Comparison of ENCODE assay signal across 7 mouse cellular contexts in genomic region chr15:8108360-8108965, GRCm38 (mm10). TPM values are rescaled to one million over a fixed set of nuclear protein-coding genes. Genes with fewer than 3 reads are reported as not detected.
DNase-seq lines count a peak whose midpoint lies in the region; ATAC-seq and TF ChIP-seq lines count a peak whose summit lies in the region.

No protein-coding gene starts in this region.

- no peak for TF ChIP-seq POLR2A in olfactory bulb, adult 2 months (IDR thresholded peaks at IDR 0.05; ENCODE audit: insufficient read depth, low read depth, low read length)

- H3K4me2 ChIP-seq in lung, embryonic 15.5 days: peak overlapping the region; percentile 75

- no peak for ATAC-seq in lung, embryonic 15.5 days (ENCODE audit: borderline replicate concordance, extremely low read depth, low FRiP score, low TSS enrichment)

- peaks cover 14% of the 10 kb centered on the region for H3K4me1 ChIP-seq in lung, embryonic 15.5 days
- H3K4me1 ChIP-seq in forebrain, embryonic 10.5 days: peaks cover 21% of the 10 kb centered on the region
- peaks cover 14% of the 10 kb centered on the region for H3K4me1 ChIP-seq in limb, embryonic 10.5 days
- H3K4me1 ChIP-seq in olfactory bulb, adult 2 months (ENCODE audit: control insufficient read depth, insufficient read depth, low read length): peaks cover 5% of the 10 kb centered on the region; the same call in 1 of the 2 replicates

- no peaks in the 10 kb centered on the region for H3K9me3 ChIP-seq in lung, embryonic 15.5 days
- no peaks in the 10 kb centered on the region for H3K9me3 ChIP-seq in forebrain, embryonic 10.5 days
- H3K9me3 ChIP-seq in limb, embryonic 10.5 days (replicated peaks): no peaks in the 10 kb centered on the region

- H3K36me3 ChIP-seq in lung, embryonic 15.5 days: peaks cover 18% of the 10 kb centered on the region
- H3K36me3 ChIP-seq in forebrain, embryonic 10.5 days (replicated peaks): peaks cover 25% of the 10 kb centered on the region
- peaks cover 27% of the 10 kb centered on the region for H3K36me3 ChIP-seq in limb, embryonic 10.5 days

- no peak for TF ChIP-seq CTCF in olfactory bulb, adult 2 months (IDR thresholded peaks at IDR 0.05; ENCODE audit: insufficient read depth, low read depth, low read length)

- peak overlapping the region; percentile 79 for H3K4me3 ChIP-seq in lung, embryonic 15.5 days
- H3K4me3 ChIP-seq in forebrain, embryonic 10.5 days: peak overlapping the region; percentile 67
- peak overlapping the region; percentile 79 for H3K4me3 ChIP-seq in limb, embryonic 10.5 days
- peak overlapping the region; percentile 63 for H3K4me3 ChIP-seq in olfactory bulb, adult 2 months (ENCODE audit: insufficient read depth, low read depth, low read length)

- no peaks in the 10 kb centered on the region for H3K27me3 ChIP-seq in lung, embryonic 15.5 days
- H3K27me3 ChIP-seq in forebrain, embryonic 10.5 days (ENCODE audit: poor library complexity, severe bottlenecking): no peaks in the 10 kb centered on the region
- H3K27me3 ChIP-seq in limb, embryonic 10.5 days (ENCODE audit: low read depth, poor library complexity, severe bottlenecking): no peaks in the 10 kb centered on the region

- no peak for DNase-seq in lung, postnatal 25 days (ENCODE audit: low spot score)
- DNase-seq in forebrain, embryonic 10.5 days (ENCODE audit: extremely low spot score, low spot score): no peak
- no peak for DNase-seq in limb, embryonic 10.5 days (ENCODE audit: low spot score)
- DNase-seq in embryo, embryonic 10 days (ENCODE audit: low spot score): no peak
- no peak for DNase-seq in MN1 (ENCODE audit: low spot score)

- 42% methylated on average over 19 of the region's 19 CpGs for WGBS in lung, embryonic 15.5 days
- WGBS in forebrain, embryonic 10.5 days: 58% methylated on average over 19 of the region's 19 CpGs
- 58% methylated on average over 19 of the region's 19 CpGs for WGBS in limb, embryonic 10.5 days
- WGBS in olfactory bulb, adult 2 months: 57% methylated on average over 19 of the region's 19 CpGs

- peak overlapping the region; percentile 78 for H3K27ac ChIP-seq in lung, embryonic 15.5 days
- peak overlapping the region; percentile 89 for H3K27ac ChIP-seq in forebrain, embryonic 10.5 days
- H3K27ac ChIP-seq in limb, embryonic 10.5 days: peak overlapping the region; percentile 89
- no peak overlapping the region for H3K27ac ChIP-seq in olfactory bulb, adult 2 months (ENCODE audit: insufficient read depth, low read depth, low read length)

- H3K9ac ChIP-seq in lung, embryonic 15.5 days: peak overlapping the region; percentile 43; the same call in 1 of the 2 replicates

RNA-seq across cellular contexts. Expression of gene Nup155, which starts 0.6 kb away (rescaled TPM):
- 17.8 and 18.5 TPM in 2 replicates for polyA plus RNA-seq in lung, embryonic 15.5 days (2015; fragmentation: Nextera tagmentation; extraction: Ambion mirVana)
- polyA plus RNA-seq in forebrain, embryonic 10.5 days (2016; fragmentation: Nextera tagmentation; extraction: Ambion mirVana): 34.2 and 37.1 TPM in 2 replicates
- 28.4 and 31.0 TPM in 2 replicates for polyA plus RNA-seq in limb, embryonic 10.5 days (2016; fragmentation: Nextera tagmentation; extraction: Ambion mirVana)
- polyA plus RNA-seq in olfactory bulb, adult 2 months (2012; ENCODE audit: insufficient read depth, insufficient read length, low replicate concordance, missing spikeins): not detected in 2 replicates

RNA-seq across cellular contexts. Expression of gene Wdr70, which starts 9.5 kb away (rescaled TPM):
- 54.1 and 59.0 TPM in 2 replicates for polyA plus RNA-seq in lung, embryonic 15.5 days (2015; fragmentation: Nextera tagmentation; extraction: Ambion mirVana)
- 73.0 and 83.7 TPM in 2 replicates for polyA plus RNA-seq in forebrain, embryonic 10.5 days (2016; fragmentation: Nextera tagmentation; extraction: Ambion mirVana)
- polyA plus RNA-seq in limb, embryonic 10.5 days (2016; fragmentation: Nextera tagmentation; extraction: Ambion mirVana): 68.4 and 71.4 TPM in 2 replicates
- not detected in 2 replicates for polyA plus RNA-seq in olfactory bulb, adult 2 months (2012; ENCODE audit: insufficient read depth, insufficient read length, low replicate concordance, missing spikeins)
